Mouse (Mus musculus) liver, embryonic 13.5 days (tissue): ENCODE measurements around the gene Smarca2. TPM values are rescaled to one million over a fixed set of nuclear protein-coding genes. Genes with fewer than 3 reads are reported as not detected.

Source experiments
- ATAC-seq: fragments of 200-750 bp; cut with Nextera tagmentation; 2 replicates; pipeline ENCODE4 v1.8.0; 2017; ENCODE audit warnings: low read depth, mild to moderate bottlenecking, moderate number of reproducible peaks, moderate library complexity
- DNase-seq: peaks from one replicate; pipeline ENCODE4 v3.0.0; 2022
- H3K27ac ChIP-seq: fragments of 300-500 bp; sonication (generic); 2 replicates; pipeline ENCODE4 v1.5.1; 2015; ENCODE audit warnings: moderate library complexity, mild to moderate bottlenecking, inconsistent platforms
- H3K27me3 ChIP-seq: fragments of 300-500 bp; sonication (generic); 2 replicates; pipeline ENCODE4 v1.6.1; 2015; ENCODE audit warnings: mild to moderate bottlenecking, inconsistent platforms
- H3K36me3 ChIP-seq: fragments of 300-500 bp; sonication (generic); 2 replicates; pipeline ENCODE4 v1.6.1; 2015; ENCODE audit warnings: mild to moderate bottlenecking, inconsistent platforms
- H3K4me1 ChIP-seq: fragments of 300-500 bp; sonication (generic); replicated peaks from 2 replicates; pipeline ENCODE4 v1.6.1; 2015; ENCODE audit warnings: inconsistent platforms
- H3K4me2 ChIP-seq: fragments of 300-500 bp; sonication (generic); 2 replicates; pipeline ENCODE4 v1.6.1; 2015; ENCODE audit warnings: inconsistent platforms, mild to moderate bottlenecking, moderate library complexity
- H3K4me3 ChIP-seq: fragments of 300-500 bp; sonication (generic); replicated peaks from 2 replicates; pipeline ENCODE4 v1.5.1; 2015; ENCODE audit warnings: mild to moderate bottlenecking, inconsistent platforms
- H3K9ac ChIP-seq: fragments of 300-500 bp; sonication (generic); 2 replicates; pipeline ENCODE4 v1.6.1; 2015; ENCODE audit warnings: mild to moderate bottlenecking, inconsistent platforms
- H3K9me3 ChIP-seq: fragments of 300-500 bp; sonication (generic); replicated peaks from 2 replicates; pipeline ENCODE4 v1.6.1; 2016; ENCODE audit warnings: inconsistent platforms
- WGBS: fragments of 180-500 bp; shearing (Covaris S2); methylation state at CpG from one replicate; pipeline ENCODE4 v1.1.7; 2015; ENCODE audit not compliant: insufficient replicate concordance; 5-methylcytosine and 5-hydroxymethylcytosine counted together
- polyA plus RNA-seq: library from polyadenylated mRNA; unstranded; fragments of >200 nt; fragmentation: Nextera tagmentation; extraction: Ambion mirVana; gene quantifications from 2 replicates; pipeline ENCODE4 v1.2.1, GENCODE M21; 2015

Gene Smarca2
- polyA plus RNA-seq, 1 experiment from 2014 or later = 4.8 TPM

DNA sequence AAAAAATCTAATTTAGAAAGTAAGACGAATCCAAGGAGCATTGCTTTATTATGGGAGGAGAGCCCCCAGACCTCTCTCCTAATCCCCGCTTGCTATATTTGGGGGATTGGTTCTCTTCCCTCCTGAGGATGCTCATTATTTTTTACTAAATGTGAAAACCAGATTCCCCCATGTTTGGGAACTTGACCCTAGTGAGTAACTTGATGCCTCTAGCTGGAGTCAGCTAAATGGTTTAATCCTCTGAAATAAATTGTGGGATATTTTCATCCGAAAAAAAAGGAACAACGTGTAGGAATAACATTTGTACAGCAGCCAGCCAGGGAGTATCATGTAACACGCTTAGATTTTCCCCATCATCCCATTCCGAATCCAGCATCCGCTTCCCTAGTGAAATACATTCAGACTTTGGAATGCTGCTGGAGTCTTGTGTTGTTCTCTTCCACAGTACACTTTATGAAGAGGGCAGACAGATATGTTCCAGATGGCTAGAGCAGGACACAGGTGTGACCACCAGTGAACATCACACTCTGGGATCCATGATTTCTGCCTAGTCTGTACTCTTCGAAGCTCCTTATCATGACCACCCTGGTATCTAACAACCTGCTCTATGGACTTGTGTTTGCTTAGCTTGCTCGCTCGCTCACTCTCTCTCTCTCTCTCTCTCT lies 99.8 kb downstream of the Smarca2 start:
- DNase-seq (no peak), ATAC-seq (no peak)
- Histone ChIP-seq H3K36me3 (0 out of 2 replicates have a peak, but pooled peaks cover 3% of the 10 kb centered on the region), H3K9me3 (no peaks in the 10 kb centered on the region), H3K27ac (no peak overlapping the region), H3K4me3 (no peak overlapping the region), H3K4me2 (no peak overlapping the region), H3K9ac (no peak overlapping the region), H3K27me3 (no peaks in the 10 kb centered on the region), H3K4me1 (peaks cover 3% of the 10 kb centered on the region; the same call in 1 of the 2 replicates)
- 70% methylated on average over 10 of the region's 10 CpGs for WGBS

GRCm38 (mm10) chr19:26706910-26707309 lies 102.1 kb downstream of the Smarca2 start:
- DNase-seq = no peak
- Histone ChIP-seq H3K4me2 (no peak overlapping the region), H3K27me3 (no peaks in the 10 kb centered on the region), H3K27ac (no peak overlapping the region), H3K4me1 (peaks cover 3% of the 10 kb centered on the region; the same call in 1 of the 2 replicates), H3K9ac (no peak overlapping the region), H3K9me3 (no peaks in the 10 kb centered on the region), H3K4me3 (no peak overlapping the region), H3K36me3 (no peaks in the 10 kb centered on the region)
- WGBS = 33% methylated on average over 5 of the region's 5 CpGs
- no peak for ATAC-seq

- H3K4me1 ChIP-seq = peaks cover 3% of the 10 kb centered on the region; the same call in 1 of the 2 replicates
- H3K4me2 ChIP-seq = no peak overlapping the region
- no peaks in the 10 kb centered on the region for H3K36me3 ChIP-seq
- 64% methylated on average over 12 of the region's 12 CpGs for WGBS
- no peak overlapping the region for H3K9ac ChIP-seq
- H3K9me3 ChIP-seq = no peaks in the 10 kb centered on the region
- DNase-seq (no peak), ATAC-seq (no peak)
- H3K4me3 ChIP-seq = no peak overlapping the region
- H3K27me3 ChIP-seq = no peaks in the 10 kb centered on the region
- H3K27ac ChIP-seq = no peak overlapping the region
Measured at GRCm38 (mm10) chr19:26709095-26709494, 104.2 kb downstream of the Smarca2 start.

- Histone ChIP-seq H3K9ac (no peak overlapping the region), H3K9me3 (no peaks in the 10 kb centered on the region), H3K4me2 (no peak overlapping the region), H3K36me3 (no peaks in the 10 kb centered on the region), H3K27me3 (no peaks in the 10 kb centered on the region), H3K27ac (no peak overlapping the region), H3K4me3 (no peak overlapping the region), H3K4me1 (peaks cover 3% of the 10 kb centered on the region; the same call in 1 of the 2 replicates)
- 19% methylated on average over 2 of the region's 2 CpGs for WGBS
- ATAC-seq = no peak
- no peak for DNase-seq
Measured at GRCm38 (mm10) chr19:26711268-26711667, 106.4 kb downstream of the Smarca2 start.

- Histone ChIP-seq H3K9me3 (no peaks in the 10 kb centered on the region), H3K9ac (no peak overlapping the region), H3K36me3 (no peaks in the 10 kb centered on the region), H3K4me1 (no peaks in the 10 kb centered on the region), H3K4me2 (no peak overlapping the region), H3K4me3 (no peak overlapping the region), H3K27ac (no peak overlapping the region), H3K27me3 (no peaks in the 10 kb centered on the region)
- DNase-seq (no peak), ATAC-seq (no peak)
- WGBS = 75% methylated on average over 9 of the region's 9 CpGs
Measured at GRCm38 (mm10) chr19:26716217-26716616, 111.4 kb downstream of the Smarca2 start.

- Histone ChIP-seq H3K4me1 (no peaks in the 10 kb centered on the region), H3K9me3 (no peaks in the 10 kb centered on the region), H3K4me3 (no peak overlapping the region), H3K36me3 (no peaks in the 10 kb centered on the region), H3K27me3 (no peaks in the 10 kb centered on the region), H3K4me2 (no peak overlapping the region), H3K27ac (no peak overlapping the region), H3K9ac (no peak overlapping the region)
- DNase-seq (no peak), ATAC-seq (no peak)
- 47% methylated on average over 6 of the region's 6 CpGs for WGBS
Measured at GRCm38 (mm10) chr19:26718221-26718620, 113.4 kb downstream of the Smarca2 start.

DNA sequence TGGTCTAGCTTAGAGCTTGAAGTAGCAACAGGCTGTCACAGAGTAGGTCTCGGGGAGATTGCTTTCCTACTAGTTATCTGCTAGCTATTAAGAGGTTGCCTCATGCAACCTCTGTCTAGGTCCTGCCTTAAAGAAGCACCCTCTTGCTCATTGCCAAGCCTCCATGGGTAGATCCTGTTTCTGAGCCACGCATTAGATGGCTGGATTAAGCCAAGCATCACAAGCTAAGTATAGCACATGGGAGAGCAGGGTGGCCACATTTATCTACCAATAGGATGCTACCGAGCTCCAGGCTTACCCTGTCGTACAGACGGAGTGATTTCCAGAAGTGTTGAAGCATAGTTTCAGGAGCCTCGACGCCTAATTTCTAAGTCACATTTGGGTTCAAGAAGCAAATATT lies 114.3 kb downstream of the Smarca2 start:
- H3K4me2 ChIP-seq = no peak overlapping the region
- no peaks in the 10 kb centered on the region for H3K27me3 ChIP-seq
- WGBS = 77% methylated on average over 7 of the region's 7 CpGs
- H3K9ac ChIP-seq = no peak overlapping the region
- DNase-seq = no peak
- no peak overlapping the region for H3K4me3 ChIP-seq
- no peak for ATAC-seq
- H3K9me3 ChIP-seq = no peaks in the 10 kb centered on the region
- H3K27ac ChIP-seq = no peak overlapping the region
- no peaks in the 10 kb centered on the region for H3K4me1 ChIP-seq
- H3K36me3 ChIP-seq = no peaks in the 10 kb centered on the region

DNA sequence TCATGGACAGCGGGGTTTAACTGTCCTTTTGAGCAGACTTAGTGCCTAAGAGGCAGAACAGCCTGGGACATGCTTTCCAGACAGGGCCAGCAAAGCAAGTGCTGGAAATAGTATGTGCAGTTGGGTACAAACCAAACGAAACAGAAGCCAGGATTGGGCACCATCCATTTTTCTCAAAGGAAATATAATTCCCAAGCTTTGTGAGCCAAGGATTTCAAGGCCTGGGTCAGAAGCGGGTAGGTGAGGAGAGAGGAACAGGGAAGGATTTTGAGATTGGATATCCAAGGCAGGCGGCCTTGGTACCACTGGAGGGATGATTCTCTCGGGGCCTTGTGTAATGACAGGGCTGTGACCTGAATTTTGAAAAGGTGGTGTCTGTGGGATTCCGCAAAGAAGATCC lies 116.9 kb downstream of the Smarca2 start:
- H3K4me2 ChIP-seq = no peak overlapping the region
- 63% methylated on average over 6 of the region's 6 CpGs for WGBS
- no peak for ATAC-seq

GRCm38 (mm10) chr19:26723899-26724298 lies 119.0 kb downstream of the Smarca2 start:
- Histone ChIP-seq H3K27ac (no peak overlapping the region), H3K27me3 (no peaks in the 10 kb centered on the region), H3K36me3 (no peaks in the 10 kb centered on the region), H3K4me3 (no peak overlapping the region), H3K4me1 (no peaks in the 10 kb centered on the region), H3K9ac (no peak overlapping the region), H3K4me2 (no peak overlapping the region), H3K9me3 (no peaks in the 10 kb centered on the region)
- DNase-seq (no peak), ATAC-seq (no peak)
- 77% methylated on average over 11 of the region's 11 CpGs for WGBS

More for the DNA sequence above, 116.9 kb downstream of the Smarca2 start:
- Histone ChIP-seq H3K36me3 (no peaks in the 10 kb centered on the region), H3K4me1 (no peaks in the 10 kb centered on the region), H3K4me3 (no peak overlapping the region), H3K27me3 (no peaks in the 10 kb centered on the region), H3K27ac (no peak overlapping the region), H3K9ac (no peak overlapping the region), H3K9me3 (no peaks in the 10 kb centered on the region)
- DNase-seq = no peak

GRCm38 (mm10) chr19:26724626-26725025 lies 119.8 kb downstream of the Smarca2 start:
- Histone ChIP-seq H3K36me3 (no peaks in the 10 kb centered on the region), H3K27ac (no peak overlapping the region), H3K4me3 (no peak overlapping the region), H3K27me3 (no peaks in the 10 kb centered on the region), H3K4me2 (no peak overlapping the region), H3K9ac (no peak overlapping the region), H3K9me3 (no peaks in the 10 kb centered on the region), H3K4me1 (no peaks in the 10 kb centered on the region)
- WGBS = 73% methylated on average over 3 of the region's 3 CpGs
- ATAC-seq (no peak), DNase-seq (no peak)

- H3K4me3 ChIP-seq = no peak overlapping the region
Measured at GRCm38 (mm10) chr19:26727796-26728195, 122.9 kb downstream of the Smarca2 start.

DNA sequence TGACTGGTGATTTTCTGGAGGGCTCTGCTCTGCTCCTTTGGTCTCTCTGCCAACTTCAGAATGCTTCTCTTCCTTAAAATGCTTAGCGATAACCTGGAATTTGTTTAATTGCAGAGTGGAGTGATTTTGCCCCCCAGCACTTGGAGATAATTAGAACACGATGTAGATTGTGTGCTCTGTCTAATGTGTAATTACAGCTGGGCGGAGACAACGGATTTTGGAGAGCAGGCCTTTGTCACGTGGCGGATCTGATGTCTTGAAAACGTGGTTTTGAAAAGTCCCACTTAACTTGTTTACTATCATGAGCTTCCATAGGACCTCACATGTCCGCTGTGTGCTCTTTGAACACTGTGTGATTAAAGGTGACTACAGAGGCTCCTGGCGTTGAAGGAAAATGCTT lies 125.6 kb downstream of the Smarca2 start:
- WGBS = 65% methylated on average over 9 of the region's 9 CpGs
- H3K4me2 ChIP-seq = no peak overlapping the region
- H3K36me3 ChIP-seq = no peaks in the 10 kb centered on the region
- no peaks in the 10 kb centered on the region for H3K9me3 ChIP-seq
- DNase-seq (no peak), ATAC-seq (no peak)
- H3K27me3 ChIP-seq = no peaks in the 10 kb centered on the region
- no peak overlapping the region for H3K27ac ChIP-seq
- H3K9ac ChIP-seq = no peak overlapping the region
- no peak overlapping the region for H3K4me3 ChIP-seq
- H3K4me1 ChIP-seq = no peaks in the 10 kb centered on the region

More at GRCm38 (mm10) chr19:26727796-26728195, 122.9 kb downstream of the Smarca2 start:
- DNase-seq (no peak), ATAC-seq (no peak)
- Histone ChIP-seq H3K27me3 (no peaks in the 10 kb centered on the region), H3K27ac (no peak overlapping the region), H3K9me3 (no peaks in the 10 kb centered on the region), H3K4me2 (no peak overlapping the region), H3K9ac (no peak overlapping the region), H3K4me1 (no peaks in the 10 kb centered on the region), H3K36me3 (no peaks in the 10 kb centered on the region)
- WGBS = 66% methylated on average over 9 of the region's 9 CpGs
